Mouse (Mus musculus) embryonic stem cell, embryonic (primary cell): ENCODE measurements around the gene Dyx1c1.

Experiments
- CTCF ChIA-PET, 4 experiments: fragments of 300-600 bp in 2 of 4; fragments of 350-600 bp in 2 of 4; sonication (Branson Sonifier 250); formaldehyde crosslinking; loops; one replicate each; lab custom pipeline; 2022; ENCODE audit warnings: inconsistent platforms in 2 of 4; lab: Charles Lee
- POLR2A ChIA-PET, 4 experiments: fragments of 300-600 bp in 2 of 4; fragments of 350-600 bp in 2 of 4; sonication (Branson Sonifier 250); formaldehyde crosslinking; loops; one replicate each; lab custom pipeline; 2022; ENCODE audit warnings: antibody characterized with exemption in 4 of 4, inconsistent platforms in 1 of 4; lab: Charles Lee

Dyx1c1 gene

GRCm38 (mm10) chr9:72996167-72996566, 37.6 kb downstream of the Dyx1c1 start:
- ChIA-PET CTCF (interaction anchor here (0.5 to 3.4 kb wide), 23 partner anchors 8 to 226 kb away, joined by 3 to 14 read pairs (median 3); partner anchors contain the start of genes Ccpg1 (in 1 of the 4), Ccpg1os (in 1 of the 4), Dyx1c1 (in 1 of the 4) and Gm44503 (in 1 of the 4)), POLR2A (interaction anchor here in 3 of 4 experiments (0.6 to 4.8 kb wide), 42 partner anchors 8 to 1769 kb away, joined by 3 to 46 read pairs (median 4); partner anchors contain the start of genes Ccpg1 (in 3 of the 3), Ccpg1os (in 3 of the 3), Dyx1c1 (in 1 of the 3) and Gm20509 (in 1 of the 3))

- ChIA-PET CTCF (interaction anchor here (0.5 to 3.4 kb wide), 17 partner anchors 10 to 227 kb away, joined by 3 to 14 read pairs (median 3); partner anchors contain the start of genes Ccpg1 (in 1 of the 4), Ccpg1os (in 1 of the 4), Dyx1c1 (in 1 of the 4) and Gm44503 (in 1 of the 4)), POLR2A (interaction anchor here in 3 of 4 experiments (0.6 to 4.8 kb wide), 31 partner anchors 7 to 1770 kb away, joined by 3 to 46 read pairs (median 4); partner anchors contain the start of genes Ccpg1 (in 3 of the 3), Ccpg1os (in 3 of the 3), Pigb (in 1 of the 3) and Rsl24d1 (in 1 of the 3))
Measured at GRCm38 (mm10) chr9:72996806-72997205, 38.2 kb downstream of the Dyx1c1 start.

- CTCF ChIA-PET, result interaction anchor here in 3 of 4 experiments (0.8 to 1.3 kb wide), 5 partner anchors 28 to 57 kb away, joined by 3 to 5 read pairs (median 3); no protein-coding TSS in a partner anchor
- POLR2A ChIA-PET, result interaction anchor here in 2 of 4 experiments (0.7 to 1.3 kb wide), 3 partner anchors 8 to 32 kb away, joined by 3 read pairs; partner anchors contain the start of genes Ccpg1 (in 1 of the 2) and Ccpg1os (in 1 of the 2)
Measured at GRCm38 (mm10) chr9:73000487-73000886, 41.9 kb downstream of the Dyx1c1 start.

GRCm38 (mm10) chr9:73001314-73002011, 42.9 kb downstream of the Dyx1c1 start:
- ChIA-PET POLR2A (interaction anchor here in 2 of 4 experiments (0.6 to 1.2 kb wide), 3 partner anchors 11 to 16 kb away, joined by 3 to 4 read pairs (median 3); partner anchors contain the start of genes Ccpg1 (in 1 of the 2) and Ccpg1os (in 1 of the 2)), CTCF (interaction anchor here in 3 of 4 experiments (0.6 to 1.0 kb wide), 5 partner anchors 16 to 90 kb away, joined by 3 read pairs; partner anchors contain the start of genes Ccpg1 (in 1 of the 3) and Ccpg1os (in 1 of the 3))

- POLR2A ChIA-PET, result interaction anchor here in 2 of 4 experiments (0.6 to 1.2 kb wide), 3 partner anchors 10 to 17 kb away, joined by 3 to 4 read pairs (median 3); partner anchors contain the start of genes Ccpg1 (in 1 of the 2) and Ccpg1os (in 1 of the 2)
- CTCF ChIA-PET, result interaction anchor here in 3 of 4 experiments (0.6 to 0.9 kb wide), 4 partner anchors 17 to 90 kb away, joined by 3 read pairs; partner anchors contain the start of genes Ccpg1 (in 1 of the 3) and Ccpg1os (in 1 of the 3)
Measured at GRCm38 (mm10) chr9:73002177-73002576, 43.6 kb downstream of the Dyx1c1 start.

- ChIA-PET CTCF (interaction anchor here in 2 of 4 experiments (0.5 to 2.2 kb wide), 4 partner anchors 8 to 1239 kb away, joined by 3 to 5 read pairs (median 4); no protein-coding TSS in a partner anchor), POLR2A (interaction anchor here in 3 of 4 experiments (0.6 to 2.1 kb wide), 6 partner anchors 8 to 109 kb away, joined by 3 to 10 read pairs (median 4); partner anchors contain the start of gene Rsl24d1 (in 1 of the 3))
Measured at GRCm38 (mm10) chr9:73004076-73004475, 45.5 kb downstream of the Dyx1c1 start.

- ChIA-PET CTCF (interaction anchor here in 3 of 4 experiments (0.5 to 2.2 kb wide), 3 partner anchors 32 to 49 kb away, joined by 3 to 5 read pairs (median 4); no protein-coding TSS in a partner anchor), POLR2A (interaction anchor here in 2 of 4 experiments (0.7 to 2.1 kb wide), 5 partner anchors 8 to 24 kb away, joined by 3 to 10 read pairs (median 4); no protein-coding TSS in a partner anchor)
Measured at GRCm38 (mm10) chr9:73005106-73005505, 46.5 kb downstream of the Dyx1c1 start.

GRCm38 (mm10) chr9:73006175-73006574, 47.6 kb downstream of the Dyx1c1 start:
- CTCF ChIA-PET, result interaction anchor here in 3 of 4 experiments (0.6 to 1.0 kb wide), 3 partner anchors 9 to 88 kb away, joined by 3 to 5 read pairs (median 3); no protein-coding TSS in a partner anchor
- POLR2A ChIA-PET, result interaction anchor here in 2 of 4 experiments (0.9 to 1.5 kb wide), 3 partner anchors 10 to 25 kb away, joined by 3 to 7 read pairs (median 3); partner anchors contain the start of genes Ccpg1 (in 1 of the 2) and Ccpg1os (in 1 of the 2)

- CTCF ChIA-PET, result no interaction called here
- POLR2A ChIA-PET, result interaction anchor here in 2 of 4 experiments (0.7 to 1.7 kb wide), 9 partner anchors 9 to 106 kb away, joined by 3 to 7 read pairs (median 3); no protein-coding TSS in a partner anchor
Measured at GRCm38 (mm10) chr9:73008384-73008783, 49.8 kb downstream of the Dyx1c1 start.

- ChIA-PET CTCF (interaction anchor here in 2 of 4 experiments (1.1 to 2.4 kb wide), 5 partner anchors 14 to 79 kb away, joined by 3 to 7 read pairs (median 4); no protein-coding TSS in a partner anchor), POLR2A (interaction anchor here in 3 of 4 experiments (0.6 to 1.6 kb wide), 11 partner anchors 8 to 101 kb away, joined by 3 to 5 read pairs (median 3); partner anchors contain the start of genes Ccpg1 (in 1 of the 3), Ccpg1os (in 1 of the 3) and Rsl24d1 (in 1 of the 3))
Measured at GRCm38 (mm10) chr9:73012629-73013028, 54.0 kb downstream of the Dyx1c1 start.

GRCm38 (mm10) chr9:73014724-73015123, 56.1 kb downstream of the Dyx1c1 start:
- POLR2A ChIA-PET, result no interaction called here
- CTCF ChIA-PET, result interaction anchor here in 1 of 4 experiments (0.6 kb wide), 1 partner anchor 144 kb away, joined by 5 read pairs; no protein-coding TSS in a partner anchor

GRCm38 (mm10) chr9:73019841-73020240, 61.3 kb downstream of the Dyx1c1 start:
- POLR2A ChIA-PET, result interaction anchor here in 1 of 4 experiments (1.4 kb wide), 2 partner anchors 11 to 23 kb away, joined by 3 read pairs; no protein-coding TSS in a partner anchor

GRCm38 (mm10) chr9:73020566-73021097, 62.0 kb downstream of the Dyx1c1 start:
- POLR2A ChIA-PET, result interaction anchor here in 1 of 4 experiments (0.8 to 1.4 kb wide), 3 partner anchors 10 to 24 kb away, joined by 3 read pairs; no protein-coding TSS in a partner anchor
- CTCF ChIA-PET, result interaction anchor here in 1 of 4 experiments (0.6 kb wide), 1 partner anchor 64 kb away, joined by 3 read pairs; no protein-coding TSS in a partner anchor

More at GRCm38 (mm10) chr9:73019841-73020240, 61.3 kb downstream of the Dyx1c1 start:
- CTCF ChIA-PET, result no interaction called here
